Mouse (Mus musculus): ENCODE data around the gene Gm10181.
"Not testable (repeated sequence)": the region's sequence is repeated elsewhere in the genome, so short reads cannot be mapped to it uniquely, and the experiment has no call there.

Gm10181 gene

GRCm38 (mm10) chr9:25089122-25089521 is at the start of gene Gm10181:
Gene Gm10181 (plus strand): TSS chr9:25089422.
- DNase-seq: no peak

GRCm38 (mm10) chr9:25041665-25042064 is 47.6 kb upstream of the Gm10181 start:
- DNase-seq: peak; percentile 14

- no peak for DNase-seq
Observed at GRCm38 (mm10) chr9:25042162-25043111, 46.8 kb upstream of the Gm10181 start.

GRCm38 (mm10) chr9:25044325-25044724 is 44.9 kb upstream of the Gm10181 start:
- no peak for DNase-seq

- no peak for DNase-seq
Observed at GRCm38 (mm10) chr9:25048289-25048688, 40.9 kb upstream of the Gm10181 start.

GRCm38 (mm10) chr9:25048940-25049339 is 40.3 kb upstream of the Gm10181 start:
- DNase-seq: no peak

- no peak for DNase-seq
Observed at GRCm38 (mm10) chr9:25051901-25052300, 37.3 kb upstream of the Gm10181 start.

GRCm38 (mm10) chr9:25055650-25056376 is 33.4 kb upstream of the Gm10181 start:
- no peak for DNase-seq

- no peak for DNase-seq
Observed at GRCm38 (mm10) chr9:25058726-25059125, 30.5 kb upstream of the Gm10181 start.

- no peak for DNase-seq
Observed at GRCm38 (mm10) chr9:25072666-25073065, 16.6 kb upstream of the Gm10181 start.

- no peak for DNase-seq
Observed at GRCm38 (mm10) chr9:25075977-25076376, 13.2 kb upstream of the Gm10181 start.

GRCm38 (mm10) chr9:25076505-25076904 is 12.7 kb upstream of the Gm10181 start:
- no peak for DNase-seq

- DNase-seq: no peak
Observed at GRCm38 (mm10) chr9:25090853-25091252, 1.6 kb downstream of the Gm10181 start.

GRCm38 (mm10) chr9:25102881-25103280 is 13.7 kb downstream of the Gm10181 start:
- no peak for DNase-seq

- DNase-seq: peak; percentile 20
Observed at GRCm38 (mm10) chr9:25104638-25105037, 15.4 kb downstream of the Gm10181 start.

GRCm38 (mm10) chr9:25123590-25123989 is 34.4 kb downstream of the Gm10181 start:
- not testable (repeated sequence) for DNase-seq

- DNase-seq: no peak
Observed at GRCm38 (mm10) chr9:25124048-25124447, 34.8 kb downstream of the Gm10181 start.

GRCm38 (mm10) chr9:25132253-25132652 is 43.0 kb downstream of the Gm10181 start:
- no peak for DNase-seq

- no peak for DNase-seq
Observed at GRCm38 (mm10) chr9:25132920-25133319, 43.7 kb downstream of the Gm10181 start.

- DNase-seq: no peak
Observed at GRCm38 (mm10) chr9:25138900-25139299, 49.7 kb downstream of the Gm10181 start.
